ENCODE assay signal across 24 mouse cellular contexts in the genomic region with DNA sequence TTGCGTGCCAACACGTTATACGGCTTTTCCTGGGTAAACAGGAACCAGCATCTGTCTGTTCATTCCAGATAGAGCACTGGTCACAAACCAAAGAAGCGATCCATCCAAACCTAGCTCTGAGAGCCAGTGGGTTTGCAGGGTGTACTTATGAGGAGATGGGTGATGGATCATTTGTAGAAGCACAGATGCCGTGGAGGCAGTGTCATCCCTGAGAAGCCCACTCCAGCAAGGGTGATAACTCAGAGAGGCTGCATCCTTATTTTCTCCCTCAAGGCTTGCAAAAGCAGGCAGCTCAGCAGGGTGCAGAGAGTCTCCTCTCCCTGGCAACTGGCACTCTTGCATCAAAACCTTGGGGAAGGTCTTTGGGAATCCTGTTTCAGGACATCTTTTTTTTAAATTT.
"Had no signal": no experiment of that assay in that cellular context is flagged by ENCODE, and none has a peak within 500 bp of the region (broad histone marks: within the 10 kb centered on the region; RNA-seq: fewer than 3 reads in every experiment).

No protein-coding gene starts in this region.

- H3K4me3 ChIP-seq: heart, adult 2 months; heart, embryonic 12.5 days; heart, embryonic 15.5 days; hindbrain, embryonic 13.5 days; hindbrain, embryonic 15.5 days; layer of hippocampus, adult 2 months; left cerebral cortex, adult 2 months; limb, embryonic 10.5 days; limb, embryonic 12.5 days; liver, embryonic 13.5 days had no signal

- DNase-seq: gastrocnemius, postnatal 14 days; gastrocnemius, postnatal 36 days; heart, adult 11 months; heart, adult 2 months; heart, postnatal 14 days; heart, postnatal 36 days; kidney, adult 11 months; kidney, adult 2 months; kidney, adult 9 months; kidney, postnatal 10 days; kidney, postnatal 25 days; kidney, postnatal 4 days; liver; liver, embryonic 13.5 days had no signal

- H3K9me3 ChIP-seq: heart, embryonic 15.5 days; hindbrain, embryonic 13.5 days; hindbrain, embryonic 15.5 days; limb, embryonic 10.5 days; limb, embryonic 12.5 days; liver, embryonic 13.5 days had no signal

- ATAC-seq: hindbrain, postnatal 0 days had no signal

- H3K9ac ChIP-seq: heart, embryonic 12.5 days; heart, embryonic 15.5 days; hindbrain, embryonic 13.5 days; hindbrain, embryonic 15.5 days; limb, embryonic 12.5 days; liver, embryonic 13.5 days had no signal

- H3K27me3 ChIP-seq: heart, embryonic 12.5 days; heart, embryonic 15.5 days; hindbrain, embryonic 13.5 days; hindbrain, embryonic 15.5 days; limb, embryonic 12.5 days; liver, embryonic 13.5 days had no signal

- H3K4me2 ChIP-seq: heart, embryonic 12.5 days; heart, embryonic 15.5 days; hindbrain, embryonic 13.5 days; hindbrain, embryonic 15.5 days; limb, embryonic 12.5 days; liver, embryonic 11.5 days; liver, embryonic 13.5 days had no signal

- H3K27ac ChIP-seq: heart, adult 2 months; heart, embryonic 15.5 days; hindbrain, embryonic 13.5 days; hindbrain, embryonic 15.5 days; hindbrain, postnatal 0 days; layer of hippocampus, adult 2 months; left cerebral cortex, adult 2 months; liver, embryonic 13.5 days had no signal

- H3K36me3 ChIP-seq: heart, embryonic 12.5 days; heart, embryonic 15.5 days; hindbrain, embryonic 13.5 days; hindbrain, embryonic 15.5 days; limb, embryonic 10.5 days; limb, embryonic 12.5 days; liver, embryonic 13.5 days had no signal

- H3K4me1 ChIP-seq: hindbrain, embryonic 15.5 days had no signal
